Mouse (Mus musculus) MN1 (cell line): ENCODE data around the gene Gm49354.
"Not testable (repeated sequence)": the region's sequence is repeated elsewhere in the genome, so short reads cannot be mapped to it uniquely, and the experiment has no call there.

Source experiments
- DNase-seq: peaks from one replicate; pipeline ENCODE4 v3.0.0-alpha.2; 2016; ENCODE audit warnings: low spot score

Gene Gm49354

DNA sequence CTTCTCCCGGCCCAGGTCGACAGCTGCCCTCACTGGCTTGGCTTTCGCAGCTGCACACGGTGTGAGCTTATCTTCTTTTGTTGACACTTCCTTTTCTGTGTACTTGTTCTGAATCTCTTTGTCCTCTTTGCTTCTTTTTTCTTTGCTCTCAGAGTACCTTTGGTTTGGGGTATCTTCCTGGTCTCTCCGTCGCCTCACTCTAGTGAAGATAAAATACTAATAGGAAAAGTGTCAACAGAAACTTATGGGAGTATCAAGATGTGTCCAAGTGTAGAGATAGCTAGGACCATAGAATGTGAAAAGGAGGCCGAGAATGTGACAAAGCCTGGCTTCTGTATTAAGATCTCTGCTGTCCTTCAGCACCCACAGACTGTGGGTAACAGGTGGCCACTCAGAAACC is at the start of gene Gm49354:
Gene Gm49354, minus strand, starts transcription at position 101 of the 400 bp plus-strand sequence.
- no peak for DNase-seq

DNA sequence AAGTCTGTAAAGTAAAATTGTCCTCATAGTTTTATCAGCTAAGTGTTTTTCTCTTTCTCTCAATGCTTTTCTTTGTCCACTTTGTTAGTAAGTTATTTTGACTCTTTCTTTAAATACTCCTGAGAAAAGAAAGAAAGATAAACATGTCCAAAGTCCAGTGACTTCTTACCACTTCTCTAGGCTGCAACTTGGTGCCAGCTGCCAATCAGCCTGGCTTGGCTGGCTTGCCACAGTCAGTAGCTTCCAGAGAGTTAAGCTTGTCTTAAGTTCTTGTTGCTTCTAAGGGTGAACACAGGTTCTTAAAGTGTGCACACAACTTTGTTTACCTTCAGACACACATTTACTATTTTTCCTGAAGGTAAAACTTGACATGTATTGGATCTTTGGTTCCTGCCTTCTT is 43.9 kb upstream of the Gm49354 start:
- DNase-seq = no peak

DNA sequence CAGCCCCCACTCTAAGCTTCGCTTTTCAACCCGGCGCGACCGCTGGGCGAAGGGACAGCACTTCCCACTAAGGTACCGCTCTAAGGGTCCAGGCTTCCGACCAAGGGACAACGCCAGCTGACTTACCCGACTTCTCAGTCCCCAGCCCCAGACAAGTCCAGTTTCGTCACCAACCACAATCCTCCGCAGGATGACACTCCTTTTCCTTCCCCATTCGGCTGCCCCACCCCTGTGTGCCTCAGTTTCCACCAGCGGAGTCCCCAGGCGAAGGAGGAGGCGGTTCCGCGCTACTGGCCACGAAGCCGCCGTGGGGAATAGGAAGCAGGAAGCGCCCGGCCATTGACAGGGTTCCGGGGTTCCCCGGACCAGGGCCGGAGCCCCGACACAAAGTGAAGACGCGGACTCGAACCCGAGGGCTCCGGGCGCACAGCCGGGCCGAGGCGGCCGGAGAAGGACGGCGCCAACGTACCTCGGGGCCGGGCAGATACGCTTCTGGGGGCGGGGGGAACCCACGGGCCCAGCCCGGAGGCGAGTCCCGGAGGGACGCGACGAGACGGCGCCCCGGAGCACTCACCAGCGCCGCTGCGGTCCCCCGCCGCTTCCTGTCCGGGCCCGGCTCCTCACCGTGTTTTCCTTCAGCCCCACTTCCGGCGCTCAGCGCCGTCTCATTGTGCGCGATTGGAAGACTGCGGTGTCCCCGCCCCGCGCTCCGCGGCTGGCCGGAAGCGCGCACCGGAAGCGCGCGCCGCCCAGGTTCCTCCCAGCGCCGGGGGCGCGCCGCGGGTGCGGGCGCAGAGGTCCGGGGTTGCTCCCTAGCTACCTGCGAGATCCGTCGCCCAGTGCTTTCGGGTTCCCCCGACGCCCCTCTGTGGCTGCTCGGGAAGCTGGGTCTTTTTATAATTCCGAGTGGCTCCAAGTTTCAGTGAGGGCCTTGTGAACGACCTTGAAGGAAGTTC is 40.7 kb upstream of the Gm49354 start, which contains the start of gene Tut7:
Gene Tut7, minus strand, starts transcription at position 641 of the 956 bp plus-strand sequence.
- peak; percentile 93 for DNase-seq

DNA sequence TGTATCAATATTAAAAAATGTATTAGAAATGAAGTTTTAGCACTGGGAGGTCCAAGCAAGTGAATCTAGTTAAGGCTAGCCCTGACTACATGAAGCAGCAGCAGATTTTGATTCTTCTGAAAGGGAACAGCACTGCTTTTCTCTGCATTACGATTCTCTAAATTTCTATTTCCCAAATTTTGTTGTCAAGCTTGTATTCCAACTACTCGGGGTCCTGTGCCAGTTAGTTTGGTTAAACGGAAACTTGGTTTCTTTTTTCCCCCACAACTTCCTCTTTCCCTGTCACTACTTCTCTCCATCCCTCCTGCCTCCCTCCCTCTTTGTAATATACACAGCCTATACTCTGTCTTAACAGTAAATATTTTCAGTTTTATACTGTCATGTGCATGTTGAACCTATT is 38.8 kb upstream of the Gm49354 start:
- DNase-seq = no peak

DNA sequence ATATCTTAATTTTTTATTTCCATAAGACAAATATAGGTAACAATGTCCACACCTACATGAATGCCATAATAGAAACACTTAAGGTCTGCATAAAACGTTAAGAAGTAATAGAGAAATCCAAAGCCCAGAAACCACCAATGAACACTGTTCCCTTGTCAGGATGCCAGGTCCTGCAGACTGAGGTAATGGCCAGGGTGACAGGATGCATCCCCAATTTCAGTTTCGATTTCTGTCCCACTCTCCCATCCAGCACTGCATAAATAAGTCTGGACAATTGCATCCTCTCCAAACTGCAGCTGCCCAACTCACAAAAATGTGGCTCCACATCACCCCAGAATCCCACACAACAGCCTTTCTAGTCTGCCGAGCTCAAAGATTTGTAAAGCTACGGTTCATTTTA is 38.1 kb upstream of the Gm49354 start:
- DNase-seq = peak; percentile 60

DNA sequence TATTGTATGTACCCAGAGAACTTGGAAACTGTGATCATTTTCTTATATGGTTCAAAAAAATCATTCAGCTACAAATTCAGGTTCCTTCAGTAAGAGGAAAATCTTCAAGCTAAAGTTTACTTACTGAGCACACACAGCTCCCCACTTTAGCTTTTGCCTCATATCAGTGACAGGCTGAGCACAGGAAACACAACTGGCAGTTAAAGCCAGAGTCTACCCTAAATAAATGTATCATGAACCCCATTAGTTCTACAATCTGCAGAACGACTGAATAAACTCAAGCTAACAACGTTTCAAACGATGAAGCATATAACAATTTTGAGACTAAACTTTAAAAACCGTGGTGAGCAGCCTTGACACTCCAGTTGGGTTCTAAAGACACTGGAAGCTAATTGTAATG is 35.3 kb upstream of the Gm49354 start:
- no peak for DNase-seq

DNA sequence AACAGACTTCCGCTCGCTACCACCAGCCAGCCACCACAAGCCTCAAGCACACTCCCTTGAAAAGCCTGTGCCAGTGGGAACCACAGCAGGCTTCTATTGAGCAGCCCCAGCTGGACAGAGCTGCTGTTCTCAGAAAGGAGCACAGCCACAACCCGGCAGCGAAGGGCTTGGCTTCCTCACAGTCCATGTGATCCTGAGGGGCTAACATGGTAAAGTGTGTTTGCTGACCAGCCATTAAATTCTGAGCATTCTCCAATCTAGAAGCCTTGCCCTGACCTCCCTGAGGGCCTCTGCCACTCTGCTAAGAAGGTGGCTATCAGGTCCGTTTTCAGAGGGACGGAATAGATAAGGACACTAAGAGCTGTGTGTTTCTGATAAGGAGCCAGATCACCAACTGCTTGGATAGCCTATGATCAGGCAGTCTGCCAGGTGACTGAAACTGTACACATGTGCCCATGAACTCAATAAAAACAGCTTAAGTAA is 32.1 kb upstream of the Gm49354 start:
- no peak for DNase-seq

DNA sequence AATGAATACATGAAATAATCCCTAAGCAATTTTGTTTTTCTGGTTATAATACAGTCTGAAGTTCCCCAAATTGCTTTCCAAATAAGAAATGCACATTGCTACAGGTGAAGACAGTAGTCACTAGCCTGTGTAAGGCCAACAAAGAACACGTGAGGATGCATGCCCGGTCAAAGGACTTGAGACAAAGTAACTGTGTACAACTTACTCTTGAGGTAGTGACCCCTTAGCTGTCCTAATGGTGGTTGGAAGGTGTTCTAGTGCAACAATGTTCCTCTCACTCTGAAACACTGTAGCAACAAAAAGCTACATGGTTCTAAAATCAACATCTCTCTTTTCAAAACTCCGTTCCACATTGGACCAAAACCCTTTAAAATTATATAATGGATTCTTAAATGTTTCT is 29.5 kb upstream of the Gm49354 start:
- no peak for DNase-seq

DNA sequence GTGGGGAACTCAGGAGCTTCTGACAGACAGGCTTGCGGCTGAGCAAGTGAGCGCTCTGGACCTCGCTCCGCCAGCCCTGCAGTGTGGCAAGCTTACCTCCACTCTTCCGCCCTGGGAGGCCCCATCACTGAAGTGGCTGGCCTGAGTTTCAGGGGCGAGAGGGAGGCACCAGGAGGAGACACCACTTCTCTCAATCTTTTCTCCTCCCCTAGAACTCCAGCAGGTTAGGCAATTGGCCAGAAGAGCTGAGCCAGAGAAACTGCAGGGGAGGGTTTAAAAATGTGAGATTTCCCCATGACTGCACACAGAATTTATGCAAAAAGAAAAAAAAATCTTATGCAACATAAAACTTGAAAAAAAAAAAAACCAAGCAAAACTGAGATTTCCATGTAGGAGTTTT is 19.0 kb upstream of the Gm49354 start:
- no peak for DNase-seq

DNA sequence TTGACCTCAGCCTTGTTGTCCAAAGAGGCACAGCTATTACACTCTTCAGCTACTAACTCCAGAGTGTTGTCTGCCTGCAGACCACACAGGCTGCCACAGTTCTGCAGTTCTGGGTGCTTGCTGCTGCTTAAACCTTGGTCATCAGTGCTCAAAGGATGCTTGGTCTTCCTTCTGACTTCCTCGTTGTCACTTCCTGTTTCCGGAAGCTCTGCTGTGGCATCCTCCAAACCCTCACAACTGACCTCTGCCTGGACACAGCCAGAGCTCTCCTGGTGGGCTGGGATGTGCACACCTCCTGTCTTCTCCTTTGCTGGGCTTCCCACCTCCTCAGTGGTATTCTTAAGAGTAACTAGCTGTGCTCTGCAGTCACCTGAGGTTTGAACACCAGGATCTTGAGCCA is 18.0 kb upstream of the Gm49354 start:
- no peak for DNase-seq

DNA sequence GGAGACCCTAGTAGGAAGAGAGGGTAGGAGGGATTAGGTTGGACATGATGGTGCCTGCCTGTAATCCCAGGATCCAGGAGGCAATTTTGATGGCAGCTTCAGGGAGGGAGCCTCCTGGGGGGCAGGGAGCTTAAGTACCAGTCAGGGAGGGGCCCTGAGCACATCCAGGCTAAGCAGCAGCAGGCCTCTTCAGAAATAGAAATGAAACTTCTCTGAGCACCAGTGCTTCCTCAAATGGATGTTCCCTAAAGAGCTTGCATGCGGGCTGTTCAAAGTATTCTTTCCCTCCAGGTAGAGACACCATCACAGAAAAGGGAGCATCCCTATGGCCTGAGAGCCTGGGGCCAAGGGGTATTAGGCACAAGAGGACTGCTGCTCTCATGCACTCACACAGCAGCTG is 16.3 kb upstream of the Gm49354 start:
- no peak for DNase-seq

DNA sequence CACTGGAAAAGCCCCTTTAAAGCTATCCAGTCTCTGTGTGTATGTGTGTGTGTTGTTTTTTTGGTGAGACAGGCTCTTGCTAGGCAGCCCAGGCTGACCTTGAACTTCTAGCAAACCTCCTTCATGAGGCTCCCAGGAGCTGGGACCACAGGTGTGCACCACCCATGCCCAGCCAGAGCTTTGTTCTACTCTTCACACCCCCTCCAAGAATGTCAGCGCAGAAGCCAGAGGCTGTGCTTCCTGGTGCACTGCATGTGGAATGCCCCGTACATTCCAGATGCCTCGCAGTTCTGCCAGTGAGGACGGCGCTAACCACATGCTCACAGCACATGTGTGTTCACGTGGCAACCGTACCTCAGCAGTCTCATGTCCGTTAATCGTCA is 14.4 kb upstream of the Gm49354 start:
- no peak for DNase-seq

DNA sequence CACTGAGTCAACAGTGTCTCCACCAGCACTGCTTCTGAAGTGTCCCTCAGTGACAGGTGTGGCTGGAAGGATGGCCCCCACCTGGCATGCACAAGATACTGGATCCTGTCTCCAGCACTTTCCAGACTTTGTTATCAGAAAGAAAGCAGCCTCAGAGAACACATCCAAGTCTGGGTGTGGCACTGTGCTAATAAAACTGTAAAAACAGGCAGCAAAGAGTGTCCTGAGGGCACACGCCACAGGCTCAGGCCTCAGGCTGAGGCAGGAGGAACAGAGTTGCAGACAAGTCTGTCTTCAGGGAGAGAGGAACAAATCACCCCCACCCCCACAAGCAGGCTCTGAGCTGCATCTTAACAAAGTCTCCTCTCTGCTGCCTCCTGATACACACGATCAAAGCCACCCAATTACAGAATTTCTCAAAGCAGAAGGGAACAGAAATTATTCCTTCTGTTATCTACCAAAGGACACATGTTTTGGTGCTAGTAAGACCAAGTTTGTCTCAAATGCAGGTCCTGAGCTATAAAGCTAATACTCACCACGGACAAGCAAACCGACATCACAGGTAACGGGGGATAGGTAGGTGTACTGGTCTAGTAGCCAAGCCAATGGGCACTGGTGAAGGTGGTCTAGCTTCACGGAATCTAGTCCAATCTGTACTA is 13.9 kb upstream of the Gm49354 start:
- DNase-seq = no peak

DNA sequence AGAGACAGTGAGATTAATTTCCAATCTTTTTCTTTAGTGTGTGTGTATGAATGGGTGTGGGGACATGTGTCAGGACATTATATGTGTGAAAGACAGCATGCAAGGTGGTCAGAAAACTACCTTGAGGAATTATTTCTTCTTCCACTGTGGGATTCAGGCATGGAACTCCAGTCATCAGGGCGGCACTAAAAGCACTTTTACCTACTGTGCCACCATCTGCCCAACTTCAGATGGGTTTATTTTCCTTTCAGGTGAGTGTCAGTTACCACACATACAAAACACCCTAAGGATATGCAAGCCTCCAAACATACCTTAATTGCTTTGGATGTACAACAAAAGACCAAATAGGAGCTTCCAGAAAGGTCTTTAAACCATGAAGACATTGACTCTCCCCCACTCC is 12.7 kb upstream of the Gm49354 start:
- DNase-seq = no peak

DNA sequence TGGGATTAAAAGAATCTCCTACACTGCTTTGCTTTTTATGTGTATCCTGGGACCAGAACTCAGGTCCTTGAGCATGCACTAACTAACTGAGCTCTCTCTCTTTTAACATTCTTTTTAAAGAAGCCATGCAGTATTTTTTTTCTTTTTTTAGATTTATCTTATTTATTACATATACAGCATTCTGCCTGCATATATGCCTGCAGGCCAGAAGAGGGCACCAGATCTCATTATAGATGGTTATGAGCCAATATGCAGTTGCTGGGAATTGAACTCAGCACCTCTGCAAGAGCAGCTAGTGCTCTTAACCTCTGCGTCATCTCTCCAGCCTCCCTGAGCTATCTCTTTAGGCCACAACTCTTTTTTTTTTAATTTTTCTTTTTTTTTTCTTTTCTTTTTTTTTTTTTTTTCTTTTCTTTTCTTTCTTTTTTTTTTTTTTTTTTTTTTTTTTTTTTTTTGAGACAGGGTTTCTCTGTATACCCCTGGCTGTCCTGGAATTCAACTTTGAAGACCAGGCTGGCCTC is 2.2 kb downstream of the Gm49354 start:
- not testable (repeated sequence) for DNase-seq

DNA sequence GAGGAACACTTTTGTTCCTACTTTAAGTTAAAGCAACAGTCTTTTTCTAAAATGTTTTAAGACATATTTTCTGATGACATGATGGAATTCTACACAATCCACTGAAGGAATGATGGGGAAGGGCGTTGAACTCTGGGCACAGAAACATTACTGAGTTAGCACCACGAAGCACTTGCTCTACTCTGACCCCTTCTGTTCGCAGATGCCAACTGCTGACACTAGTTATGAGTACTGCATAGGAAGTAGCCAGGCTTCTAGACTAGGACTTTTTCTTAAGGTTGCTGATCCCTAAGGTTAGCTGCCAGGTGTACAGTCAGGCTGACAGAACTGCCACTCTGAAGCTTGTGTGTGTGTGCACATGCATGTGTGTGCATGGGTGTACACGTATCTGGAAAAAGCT is 2.8 kb downstream of the Gm49354 start:
- DNase-seq = no peak

DNA sequence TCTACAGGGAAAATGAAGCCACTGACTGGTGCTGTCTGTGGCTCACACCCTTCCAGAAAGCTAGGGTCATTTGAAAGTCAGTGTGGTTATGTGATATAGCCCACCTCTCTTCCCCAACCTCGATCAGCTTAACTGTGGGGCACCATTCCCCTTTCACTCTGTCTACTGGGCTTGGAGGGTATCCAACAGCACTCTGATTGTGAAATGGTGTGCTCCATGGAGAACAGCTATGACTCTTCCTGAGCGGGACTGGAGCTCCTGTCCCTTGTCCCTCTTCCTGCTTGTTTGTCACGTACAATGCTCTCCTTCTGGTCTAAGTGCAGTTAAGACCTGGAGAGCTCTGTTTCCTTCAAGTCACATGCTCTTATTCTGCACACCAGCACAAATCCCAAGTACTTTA is 6.9 kb downstream of the Gm49354 start:
- DNase-seq = no peak

DNA sequence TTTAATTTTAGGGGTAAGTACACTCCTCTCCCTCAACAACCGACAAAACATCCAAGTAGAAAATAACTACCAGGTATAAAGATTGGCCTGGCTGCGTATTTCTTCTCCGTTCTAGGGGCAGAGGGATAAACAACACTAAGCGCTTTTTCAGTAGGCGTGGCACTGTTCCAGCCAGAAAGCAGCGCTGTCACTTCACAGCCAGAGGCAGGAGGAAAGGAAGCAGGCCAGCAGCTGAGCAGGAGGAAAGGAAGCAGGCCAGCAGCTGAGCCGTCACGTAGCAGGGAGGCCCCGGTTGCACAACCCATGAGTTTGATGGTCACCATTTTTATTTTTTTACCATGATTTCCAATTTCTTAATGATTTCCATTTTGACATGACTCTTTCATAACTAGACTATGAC is 10.8 kb downstream of the Gm49354 start:
- DNase-seq = peak; percentile 85

DNA sequence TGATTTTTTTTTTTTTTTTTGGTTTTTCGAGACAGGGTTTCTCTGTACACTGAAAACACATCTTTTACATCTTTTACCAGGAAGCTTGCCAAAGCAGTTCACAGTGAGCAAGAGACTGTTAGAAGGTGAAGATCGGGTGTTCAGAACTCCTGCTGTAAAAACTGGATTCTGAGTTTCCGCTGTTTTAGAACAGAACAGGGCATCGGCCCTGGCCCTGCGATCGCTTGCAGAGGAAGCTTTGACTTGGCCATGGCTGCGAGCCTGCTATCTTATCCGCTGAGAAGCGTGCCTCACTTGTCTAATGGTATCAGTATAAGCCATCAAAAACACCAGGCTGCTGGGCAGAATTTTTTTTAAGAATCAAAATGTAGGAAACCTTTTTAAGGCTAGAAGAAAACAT is 11.2 kb downstream of the Gm49354 start:
- no peak for DNase-seq

DNA sequence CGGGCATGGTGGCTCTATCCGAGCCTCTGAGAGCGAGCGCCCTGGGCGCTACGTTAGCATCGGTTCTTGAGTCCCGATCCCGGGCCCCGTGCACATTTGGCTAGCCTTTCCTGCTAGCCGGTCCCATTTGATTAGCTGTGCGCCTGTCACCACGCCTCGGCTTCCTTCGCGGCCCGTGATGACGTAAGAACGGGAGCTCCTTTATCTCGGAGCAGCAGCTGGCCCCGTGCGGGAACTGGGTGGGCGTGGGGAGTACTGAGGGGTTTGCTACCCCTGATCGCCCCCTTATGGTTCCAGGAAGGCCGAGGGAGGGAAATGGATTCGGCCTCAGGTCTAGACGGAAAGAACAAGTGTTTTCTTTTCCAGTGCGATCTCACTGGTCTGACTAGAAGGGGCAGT is 11.9 kb downstream of the Gm49354 start:
- peak; percentile 88 for DNase-seq

DNA sequence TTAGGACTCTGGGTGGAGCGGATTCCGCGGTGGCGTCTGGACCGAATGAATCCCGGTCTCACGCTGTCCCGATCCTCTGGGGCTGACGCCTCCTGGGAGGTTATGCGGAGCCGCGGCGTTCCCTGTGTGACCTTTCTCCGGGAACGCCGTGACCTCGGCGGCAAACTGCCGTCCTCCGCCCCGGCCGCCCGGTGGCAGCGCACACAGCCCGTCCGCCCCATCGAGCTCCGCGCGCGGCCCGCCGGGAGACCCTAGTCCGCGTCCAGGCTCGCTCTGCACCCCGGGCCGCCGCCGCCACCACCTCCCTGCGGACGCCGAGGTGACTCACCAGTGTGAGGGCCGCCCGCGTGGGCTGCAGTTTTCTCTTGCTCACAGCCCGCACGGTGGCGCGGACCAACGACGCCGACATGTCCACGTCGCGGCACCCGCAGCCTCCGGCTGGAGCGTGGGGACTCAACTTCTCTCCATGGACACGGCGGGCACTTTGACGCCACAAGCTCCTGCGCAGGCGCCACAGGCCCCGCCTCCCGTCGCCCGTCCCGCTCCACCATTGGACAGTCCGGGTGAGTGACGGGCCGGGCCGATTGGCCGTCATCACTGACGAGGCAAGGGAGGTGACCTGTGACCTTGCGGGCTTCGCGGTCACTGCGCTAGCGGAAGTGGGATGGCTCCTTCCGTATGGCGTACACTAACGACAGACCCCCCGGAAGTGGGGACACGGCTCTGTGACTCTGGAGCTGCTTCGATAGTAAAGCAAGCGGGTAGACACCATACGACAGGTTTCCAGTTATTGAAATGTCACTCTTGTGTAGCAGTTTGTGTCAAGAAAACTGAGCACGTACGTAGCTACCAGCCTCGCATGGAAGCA is 12.5 kb downstream of the Gm49354 start, which contains the start of gene Isca1:
Gene Isca1, minus strand, starts transcription at position 515 of the 868 bp plus-strand sequence.
- DNase-seq = peak; percentile 95

DNA sequence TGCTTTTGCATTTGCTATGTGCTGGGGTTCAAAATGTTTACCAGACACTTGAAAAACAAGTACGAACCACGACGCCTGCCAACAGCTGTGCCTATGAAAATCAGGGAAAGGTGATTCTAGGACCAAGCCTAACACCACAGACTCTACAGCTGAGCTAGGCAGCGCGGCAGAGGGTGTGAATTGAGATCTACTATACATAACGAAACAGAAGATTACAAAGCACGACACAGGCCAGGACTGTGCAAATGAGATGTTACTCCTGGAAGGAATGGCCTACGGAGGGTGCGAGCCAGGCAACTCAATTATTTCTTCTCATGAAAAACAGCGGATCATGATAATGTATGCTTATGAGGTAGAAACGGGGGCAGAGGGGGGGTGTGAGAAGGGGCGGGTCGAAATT is 13.5 kb downstream of the Gm49354 start:
- peak; percentile 14 for DNase-seq
